Mouse (Mus musculus): Measurements from ENCODE around the gene Ahcyl2.
"Not testable (repeated sequence)": the region's sequence is repeated elsewhere in the genome, so short reads cannot be mapped to it uniquely, and the experiment has no call there.

GRCm38 (mm10) chr6:29760397-29760796 lies 7.4 kb upstream of the Ahcyl2 start:
- not testable (repeated sequence) for TF ChIP-seq CTCF, POLR2A (IDR thresholded peaks at IDR 0.05; ENCODE audit: extremely low read depth, insufficient read depth, low read length)

Measured in cortical plate, adult 2 months (tissue).